Mouse (Mus musculus) G1E (cell line): ENCODE measurements around the gene Pwwp2a.

ENCODE experiments used
- CTCF ChIP-seq: IDR thresholded peaks from 2 replicates; pipeline ENCODE4 v1.5.1; 2012; ENCODE audit warnings: low read depth, low read length, inconsistent platforms, mixed read lengths
- GATA1 ChIP-seq: IDR thresholded peaks from 2 replicates; pipeline ENCODE4 v1.6.1; 2012; ENCODE audit warnings: borderline replicate concordance, low read length, inconsistent platforms, mixed read lengths

- TF ChIP-seq CTCF (no peak), GATA1 (no peak)
These were observed 26.6 kb downstream of the Pwwp2a start for GRCm38 (mm10) chr11:43708409-43708808.
